Mouse (Mus musculus): ENCODE measurements at regions not wholly inside any gene's neighbourhood (a gene's known extent, or its start where the extent isn't known, plus 50 kb on each side); places are given as distances from the start of the nearest gene placed in this dataset.

DNA sequence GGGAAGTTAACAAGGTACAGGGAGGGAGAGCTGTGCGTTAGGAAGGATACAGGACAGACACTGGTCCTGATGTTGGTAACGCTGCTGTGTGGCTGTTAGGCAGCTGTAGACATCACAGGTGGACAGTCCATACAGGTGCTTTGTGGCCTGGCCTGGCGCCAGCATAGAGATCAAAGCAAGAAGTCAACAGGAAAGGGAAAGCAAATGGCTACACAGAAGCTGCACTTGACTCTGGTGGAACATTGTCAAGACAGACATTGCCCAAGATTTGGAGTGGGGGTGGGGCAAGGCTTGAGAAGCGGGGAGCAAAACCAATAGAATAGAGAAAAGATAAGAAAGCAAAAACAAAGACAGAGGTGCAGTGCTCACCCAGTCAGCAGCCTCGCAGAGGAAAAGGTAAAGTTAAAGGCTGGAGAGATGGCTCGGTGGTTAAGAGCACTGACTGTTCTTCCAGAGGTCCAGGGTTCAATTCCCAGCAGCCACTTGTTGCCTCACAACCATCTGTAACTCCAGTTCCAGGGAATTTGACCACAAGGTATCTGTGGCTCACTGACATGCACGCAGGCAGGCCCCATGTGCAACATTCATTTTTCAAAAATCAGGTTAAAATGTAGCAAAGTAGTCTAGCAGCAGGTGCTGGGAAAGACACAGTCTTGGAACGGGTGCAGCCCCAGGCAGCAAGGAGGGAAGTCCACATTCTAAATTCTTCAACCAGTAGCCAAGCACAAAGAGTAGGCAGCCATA lies 147.3 kb upstream of the A530016L24Rik start:
- TF ChIP-seq POLR2A (IDR thresholded peaks at IDR 0.05; ENCODE audit: extremely low read depth, insufficient read depth, low read length) (no peak), CTCF (IDR thresholded peaks at IDR 0.05; ENCODE audit: low read depth, low read length) (no peak)
